In genomic region chr1:162313451-162314276, GRCm38 (mm10) we compare ENCODE assay signal across 9 mouse cellular contexts.
A peak's percentile ranks its signal among the peaks of the same experiment; 100 is the strongest.
DNase-seq lines count a peak whose midpoint lies in the region; ATAC-seq and TF ChIP-seq lines count a peak whose summit lies in the region.
"Had no signal": no experiment of that assay in that cellular context is flagged by ENCODE, and none has a peak within 500 bp of the region (broad histone marks: within the 10 kb centered on the region; RNA-seq: fewer than 3 reads in every experiment).

No protein-coding gene starts in this region.

- intact Hi-C loops in left cerebral cortex, postnatal 4 days (cut with DNase I) = loop anchor here (2.0 kb wide), 1 partner anchor 313 kb away; no protein-coding TSS in a partner anchor

- no peaks in the 10 kb centered on the region for H3K9me3 ChIP-seq in G1E (replicated peaks)
- H3K9me3 ChIP-seq in embryonic facial prominence, embryonic 15.5 days (replicated peaks) = no peaks in the 10 kb centered on the region
- no peaks in the 10 kb centered on the region for H3K9me3 ChIP-seq in hindbrain, embryonic 13.5 days
- no peaks in the 10 kb centered on the region for H3K9me3 ChIP-seq in midbrain, embryonic 15.5 days
- H3K9me3 ChIP-seq: megakaryocyte, embryonic 14.5 days had no signal

- peak overlapping the region; percentile 21; the same call in 1 of the 2 replicates for H3K4me2 ChIP-seq in embryonic facial prominence, embryonic 15.5 days (replicated peaks)
- H3K4me2 ChIP-seq in hindbrain, embryonic 13.5 days = peak overlapping the region; percentile 34
- H3K4me2 ChIP-seq in midbrain, embryonic 15.5 days = peak overlapping the region; percentile 31

- H3K27ac ChIP-seq in cerebellum, adult 2 months (ENCODE audit: insufficient read depth, low read length) = no peak overlapping the region
- peak overlapping the region; percentile 82 for H3K27ac ChIP-seq in embryonic facial prominence, embryonic 15.5 days (replicated peaks)
- no peak overlapping the region for H3K27ac ChIP-seq in hindbrain, embryonic 13.5 days
- 0 out of 2 replicates have a peak overlapping the region, but pooled peaks have one; percentile 20 for H3K27ac ChIP-seq in midbrain, embryonic 15.5 days

- no peak overlapping the region for H3K4me3 ChIP-seq in cerebellum, adult 2 months (replicated peaks; ENCODE audit: insufficient read depth, low read depth, low read length)
- no peak overlapping the region for H3K4me3 ChIP-seq in G1E (ENCODE audit: low read depth, low read length)
- H3K4me3 ChIP-seq in embryonic facial prominence, embryonic 15.5 days (replicated peaks) = peak overlapping the region; percentile 17; the same call in 1 of the 2 replicates
- no peak overlapping the region for H3K4me3 ChIP-seq in hindbrain, embryonic 13.5 days
- no peak overlapping the region for H3K4me3 ChIP-seq in midbrain, embryonic 15.5 days
- H3K4me3 ChIP-seq: megakaryocyte, embryonic 14.5 days had no signal

- no peaks in the 10 kb centered on the region for H3K36me3 ChIP-seq in G1E (replicated peaks)
- H3K36me3 ChIP-seq in embryonic facial prominence, embryonic 15.5 days = no peaks in the 10 kb centered on the region
- peaks cover 8% of the 10 kb centered on the region for H3K36me3 ChIP-seq in hindbrain, embryonic 13.5 days
- H3K36me3 ChIP-seq in midbrain, embryonic 15.5 days (replicated peaks) = no peaks in the 10 kb centered on the region; the same call in 1 of the 2 replicates

- H3K9ac ChIP-seq in embryonic facial prominence, embryonic 15.5 days = no peak overlapping the region
- H3K9ac ChIP-seq in hindbrain, embryonic 13.5 days = no peak overlapping the region
- no peak overlapping the region for H3K9ac ChIP-seq in midbrain, embryonic 15.5 days

- no peak for TF ChIP-seq POLR2A in cerebellum, adult 2 months (IDR thresholded peaks at IDR 0.05; ENCODE audit: borderline replicate concordance, insufficient read depth, low read length)

- H3K27me3 ChIP-seq in cerebellum, adult 2 months (ENCODE audit: control insufficient read depth, insufficient read depth, low read length) = no peaks in the 10 kb centered on the region
- H3K27me3 ChIP-seq in G1E (ENCODE audit: insufficient read depth, low read length) = peaks cover 4% of the 10 kb centered on the region; the same call in 1 of the 2 replicates
- no peaks in the 10 kb centered on the region for H3K27me3 ChIP-seq in embryonic facial prominence, embryonic 15.5 days
- 0 out of 2 replicates have a peak, but pooled peaks cover 4% of the 10 kb centered on the region for H3K27me3 ChIP-seq in hindbrain, embryonic 13.5 days
- no peaks in the 10 kb centered on the region; the same call in 1 of the 2 replicates for H3K27me3 ChIP-seq in midbrain, embryonic 15.5 days (replicated peaks)

- no peak; the same call in 1 of the 2 replicates for ATAC-seq in G1E (ENCODE audit: extremely low read depth, insufficient number of reproducible peaks, low FRiP score, poor library complexity, severe bottlenecking)
- peak; percentile 75; the same call in 1 of the 2 replicates for ATAC-seq in embryonic facial prominence, embryonic 15.5 days (ENCODE audit: insufficient number of reproducible peaks, low FRiP score, low TSS enrichment, low read depth)
- ATAC-seq in hindbrain, embryonic 13.5 days (ENCODE audit: low FRiP score) = peak; percentile 91
- ATAC-seq in midbrain, embryonic 15.5 days (replicated peaks) = peak; percentile 94

- no peaks in the 10 kb centered on the region for H3K4me1 ChIP-seq in cerebellum, adult 2 months (ENCODE audit: control insufficient read depth, insufficient read depth, low read length)
- no peaks in the 10 kb centered on the region for H3K4me1 ChIP-seq in G1E (ENCODE audit: insufficient read depth, low read depth, low read length)
- H3K4me1 ChIP-seq in embryonic facial prominence, embryonic 15.5 days = peaks cover 21% of the 10 kb centered on the region
- H3K4me1 ChIP-seq in hindbrain, embryonic 13.5 days (replicated peaks) = no peaks in the 10 kb centered on the region; the same call in 1 of the 2 replicates
- peaks cover 3% of the 10 kb centered on the region for H3K4me1 ChIP-seq in midbrain, embryonic 15.5 days

- TF ChIP-seq CTCF in cerebellum, adult 2 months (IDR thresholded peaks at IDR 0.05; ENCODE audit: borderline replicate concordance, insufficient read depth, low read depth, low read length) = peak; percentile 43; the same call in 1 of the 2 replicates
- peak; percentile 11; the same call in 1 of the 2 replicates for TF ChIP-seq CTCF in G1E (IDR thresholded peaks at IDR 0.05; ENCODE audit: low read depth, low read length)

- 44% methylated on average over 11 of the region's 11 CpGs for WGBS in cerebellum, adult 2 months
- 25% methylated on average over 11 of the region's 11 CpGs for WGBS in embryonic facial prominence, embryonic 15.5 days
- WGBS in hindbrain, embryonic 13.5 days = 29% methylated on average over 11 of the region's 11 CpGs
- WGBS in midbrain, embryonic 15.5 days = 32% methylated on average over 11 of the region's 11 CpGs

- DNase-seq in cerebellum, adult 2 months = peak in 1 of 2 experiments; percentile 30
- no peak for DNase-seq in cerebellum, adult 8-10 months
- no peak for DNase-seq in G1E (ENCODE audit: low spot score)
- peak; percentile 16 for DNase-seq in left cerebral cortex, postnatal 4 days
- DNase-seq in natural killer cell, adult 2 months (ENCODE audit: low spot score in 2 of 2) = no peak

Comparison
In these comparisons a context has a peak if more than half of its experiments do, and no peak if none do; other contexts are left out.
1. H3K27ac ChIP-seq: peak in embryonic facial prominence, embryonic 15.5 days (single experiment) and midbrain, embryonic 15.5 days (single experiment); none in cerebellum, adult 2 months (single experiment) and hindbrain, embryonic 13.5 days (single experiment).
2. Peak in every context shown above with its lines, with median percentiles within 50 percentile points of each other: H3K4me2 ChIP-seq.